ENCODE assay signal across 8 mouse cellular contexts in genomic region chr10:28074653-28075451, GRCm38 (mm10). TPM values are rescaled to one million over a fixed set of nuclear protein-coding genes. Genes with fewer than 3 reads are reported as not detected.
DNase-seq lines count a peak whose midpoint lies in the region; ATAC-seq lines count a peak whose summit lies in the region.

Ptprk (plus strand) TSS chr10:28074820.

- peak within 1 kb of the TSS; percentile 87 for H3K4me2 ChIP-seq in hindbrain, embryonic 13.5 days

- H3K27me3 ChIP-seq in hindbrain, embryonic 13.5 days: no peaks in the 10 kb centered on the region

- H3K36me3 ChIP-seq in hindbrain, embryonic 13.5 days: no peaks in the 10 kb centered on the region

- peak within 1 kb of the TSS; percentile 86 for H3K9ac ChIP-seq in hindbrain, embryonic 13.5 days

- DNase-seq in WW6 (ENCODE audit: low read depth, low spot score): peak; percentile 81
- peak; percentile 83 to 88 for DNase-seq in cerebellum, postnatal 14 days
- peak; percentile 90 to 92 for DNase-seq in frontal cortex, postnatal 36 days (ENCODE audit: low spot score in 2 of 2)
- DNase-seq in layer of hippocampus, postnatal 25 days (ENCODE audit: extremely low spot score in 1 of 2, low spot score in 1 of 2): peak; percentile 74 to 83
- DNase-seq in lung, postnatal 10 days: peak; percentile 97
- peak; percentile 94 for DNase-seq in right cerebral cortex, adult 18-20 months
- peak; percentile 91 for DNase-seq in urinary bladder, postnatal 25 days (ENCODE audit: low spot score)

- no peaks in the 10 kb centered on the region for H3K9me3 ChIP-seq in hindbrain, embryonic 13.5 days

- peak within 1 kb of the TSS; percentile 75 for H3K4me3 ChIP-seq in hindbrain, embryonic 13.5 days

- peak; percentile 98 for ATAC-seq in hindbrain, embryonic 13.5 days (ENCODE audit: low FRiP score)

- peaks cover 25% of the 10 kb centered on the region; the same call in 1 of the 2 replicates for H3K4me1 ChIP-seq in hindbrain, embryonic 13.5 days (replicated peaks)

- WGBS in hindbrain, embryonic 13.5 days: 1% methylated on average over 67 of the region's 77 CpGs

- H3K27ac ChIP-seq in hindbrain, embryonic 13.5 days: peak within 1 kb of the TSS; percentile 90

RNA-seq across cellular contexts. Expression of gene Ptprk, which starts in this region (rescaled TPM):
- polyA plus RNA-seq in hindbrain, embryonic 13.5 days (2015; fragmentation: Nextera tagmentation; extraction: Ambion mirVana): 31.3 and 31.5 TPM in 2 replicates
- 10 to 100 TPM; 44.7 to 50.8 TPM for total RNA-seq in layer of hippocampus, postnatal 25 days (2021)

Comparison
In these comparisons a context has a peak if more than half of its experiments do, and no peak if none do; other contexts are left out.
1. Peak in every context shown above with its lines: DNase-seq, ATAC-seq, H3K4me3 ChIP-seq and H3K27ac ChIP-seq.